8 mouse cellular contexts compared by ENCODE assay signal in the genomic region with DNA sequence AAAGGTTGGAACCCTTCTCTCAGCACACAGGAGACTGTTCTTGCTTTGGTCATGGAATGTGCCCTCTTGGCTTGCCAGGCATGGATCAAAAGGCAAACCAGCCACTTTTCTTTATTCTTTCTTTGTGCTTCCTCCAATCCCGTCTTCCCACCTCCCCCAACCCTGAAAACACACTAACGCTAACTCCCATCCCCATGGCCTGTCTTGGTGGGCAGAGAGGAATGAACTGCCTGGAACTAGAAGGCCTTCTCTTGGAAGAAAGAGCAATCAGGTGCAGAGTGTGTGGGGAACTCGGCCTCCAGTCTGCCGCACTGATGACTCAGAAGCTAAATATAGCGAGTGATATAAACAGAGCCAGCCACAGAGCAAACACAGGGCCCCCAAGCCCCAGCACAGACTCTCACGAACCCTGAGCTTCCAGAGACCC. TPM values are rescaled to one million over a fixed set of nuclear protein-coding genes. Genes with fewer than 3 reads are reported as not detected.
DNase-seq lines count a peak whose midpoint lies in the region; ATAC-seq lines count a peak whose summit lies in the region.

No protein-coding gene starts in this region.

- no peak overlapping the region for H3K9ac ChIP-seq in hindbrain, embryonic 14.5 days
- H3K9ac ChIP-seq in heart, embryonic 15.5 days = peak overlapping the region; percentile 53
- no peak overlapping the region for H3K9ac ChIP-seq in limb, embryonic 11.5 days (ENCODE audit: low read length)
- peak overlapping the region; percentile 34; the same call in 1 of the 2 replicates for H3K9ac ChIP-seq in midbrain, embryonic 13.5 days (replicated peaks)

- H3K4me2 ChIP-seq in hindbrain, embryonic 14.5 days (replicated peaks) = no peak overlapping the region
- H3K4me2 ChIP-seq in heart, embryonic 15.5 days = peak overlapping the region; percentile 29; the same call in 1 of the 2 replicates
- no peak overlapping the region for H3K4me2 ChIP-seq in limb, embryonic 11.5 days (ENCODE audit: low read depth, severe bottlenecking)
- no peak overlapping the region for H3K4me2 ChIP-seq in midbrain, embryonic 13.5 days (replicated peaks)

- no peaks in the 10 kb centered on the region for H3K9me3 ChIP-seq in hindbrain, embryonic 10.5 days
- no peaks in the 10 kb centered on the region for H3K9me3 ChIP-seq in hindbrain, embryonic 14.5 days (ENCODE audit: control insufficient read depth, low read length)
- no peaks in the 10 kb centered on the region for H3K9me3 ChIP-seq in heart, embryonic 15.5 days (replicated peaks)
- H3K9me3 ChIP-seq in limb, embryonic 11.5 days (ENCODE audit: control insufficient read depth, low read length) = no peaks in the 10 kb centered on the region
- no peaks in the 10 kb centered on the region for H3K9me3 ChIP-seq in midbrain, embryonic 13.5 days

- peaks cover 71% of the 10 kb centered on the region for H3K4me1 ChIP-seq in hindbrain, embryonic 10.5 days (replicated peaks)
- H3K4me1 ChIP-seq in hindbrain, embryonic 14.5 days (replicated peaks; ENCODE audit: control insufficient read depth, insufficient read depth, low read length) = peaks cover 33% of the 10 kb centered on the region
- H3K4me1 ChIP-seq in heart, embryonic 15.5 days (replicated peaks) = peaks cover 88% of the 10 kb centered on the region
- peaks cover 45% of the 10 kb centered on the region for H3K4me1 ChIP-seq in limb, embryonic 11.5 days (ENCODE audit: control insufficient read depth, insufficient read depth, low read length)
- peaks cover 29% of the 10 kb centered on the region for H3K4me1 ChIP-seq in midbrain, embryonic 13.5 days (replicated peaks)

- WGBS in hindbrain, embryonic 10.5 days = 54% methylated on average over 6 of the region's 6 CpGs
- 46% methylated on average over 6 of the region's 6 CpGs for WGBS in hindbrain, embryonic 14.5 days
- under 1% methylated on average over 6 of the region's 6 CpGs for WGBS in heart, embryonic 15.5 days
- WGBS in limb, embryonic 11.5 days = 42% methylated on average over 6 of the region's 6 CpGs
- 48% methylated on average over 6 of the region's 6 CpGs for WGBS in midbrain, embryonic 13.5 days

- H3K27ac ChIP-seq in hindbrain, embryonic 10.5 days = peak overlapping the region; percentile 57
- H3K27ac ChIP-seq in hindbrain, embryonic 14.5 days = no peak overlapping the region
- peak overlapping the region; percentile 98 for H3K27ac ChIP-seq in heart, embryonic 15.5 days
- peak overlapping the region; percentile 43; the same call in 1 of the 2 replicates for H3K27ac ChIP-seq in limb, embryonic 11.5 days (replicated peaks; ENCODE audit: low read depth, low read length)
- H3K27ac ChIP-seq in midbrain, embryonic 13.5 days = no peak overlapping the region

- H3K4me3 ChIP-seq in hindbrain, embryonic 10.5 days = no peak overlapping the region
- H3K4me3 ChIP-seq in hindbrain, embryonic 14.5 days (replicated peaks; ENCODE audit: low read length) = no peak overlapping the region
- no peak overlapping the region for H3K4me3 ChIP-seq in heart, embryonic 15.5 days
- H3K4me3 ChIP-seq in limb, embryonic 11.5 days (ENCODE audit: low read depth, low read length) = no peak overlapping the region
- no peak overlapping the region for H3K4me3 ChIP-seq in midbrain, embryonic 13.5 days (replicated peaks)

- peaks cover 9% of the 10 kb centered on the region for H3K27me3 ChIP-seq in hindbrain, embryonic 10.5 days (ENCODE audit: insufficient read depth, poor library complexity, severe bottlenecking)
- no peaks in the 10 kb centered on the region for H3K27me3 ChIP-seq in hindbrain, embryonic 14.5 days (ENCODE audit: control insufficient read depth, insufficient read depth, low read length)
- H3K27me3 ChIP-seq in heart, embryonic 15.5 days = no peaks in the 10 kb centered on the region
- H3K27me3 ChIP-seq in limb, embryonic 11.5 days (ENCODE audit: control insufficient read depth, insufficient read depth, low read length) = no peaks in the 10 kb centered on the region
- H3K27me3 ChIP-seq in midbrain, embryonic 13.5 days = 0 out of 2 replicates have a peak, but pooled peaks cover 2% of the 10 kb centered on the region

- ATAC-seq in hindbrain, embryonic 14.5 days (ENCODE audit: low FRiP score) = no peak
- peak; percentile 71 for ATAC-seq in heart, embryonic 15.5 days (replicated peaks; ENCODE audit: insufficient number of reproducible peaks, insufficient read depth, low FRiP score, low read depth)
- no peak for ATAC-seq in limb, embryonic 11.5 days (ENCODE audit: insufficient number of reproducible peaks, low FRiP score, low TSS enrichment, low read depth)
- no peak for ATAC-seq in midbrain, embryonic 13.5 days

- peaks cover 37% of the 10 kb centered on the region for H3K36me3 ChIP-seq in hindbrain, embryonic 10.5 days
- 0 out of 2 replicates have a peak, but pooled peaks cover 3% of the 10 kb centered on the region for H3K36me3 ChIP-seq in hindbrain, embryonic 14.5 days (replicated peaks; ENCODE audit: control insufficient read depth, insufficient read depth)
- H3K36me3 ChIP-seq in heart, embryonic 15.5 days = no peaks in the 10 kb centered on the region
- 0 out of 2 replicates have a peak, but pooled peaks cover 2% of the 10 kb centered on the region for H3K36me3 ChIP-seq in limb, embryonic 11.5 days (ENCODE audit: control insufficient read depth, insufficient read depth, low read length)
- peaks cover 2% of the 10 kb centered on the region; the same call in 1 of the 2 replicates for H3K36me3 ChIP-seq in midbrain, embryonic 13.5 days

- no peak for DNase-seq in hindbrain, embryonic 10.5 days (ENCODE audit: low spot score)
- DNase-seq in hindbrain, embryonic 14.5 days (ENCODE audit: low spot score) = no peak
- DNase-seq in cerebellum, adult 8-10 months = peak; percentile 61
- no peak for DNase-seq in limb, embryonic 11.5 days (ENCODE audit: low spot score)
- no peak for DNase-seq in c-Kit-positive CD71-positive TER-119-positive erythroid progenitor cells, embryonic 14.5 days (ENCODE audit: low spot score)
- no peak for DNase-seq in layer of hippocampus, postnatal 10 days (ENCODE audit: low spot score in 2 of 2)

RNA-seq across cellular contexts. Expression of gene Bmf, which starts 8.8 kb away (rescaled TPM):
- polyA plus RNA-seq in hindbrain, embryonic 10.5 days (2016; fragmentation: Nextera tagmentation; extraction: Ambion mirVana) = 4.8 and 4.9 TPM in 2 replicates
- polyA plus RNA-seq in hindbrain, embryonic 14.5 days (2014; fragmentation: Nextera tagmentation; extraction: Ambion mirVana) = 3.3 and 3.8 TPM in 2 replicates
- 1.9 and 3.8 TPM in 2 replicates for polyA plus RNA-seq in heart, embryonic 15.5 days (2015; fragmentation: Nextera tagmentation; extraction: Ambion mirVana)
- polyA plus RNA-seq in limb, embryonic 11.5 days (2014; fragmentation: Nextera tagmentation; extraction: Ambion mirVana) = 3.8 and 7.5 TPM in 2 replicates
- 4.0 and 4.7 TPM in 2 replicates for polyA plus RNA-seq in midbrain, embryonic 13.5 days (2015; fragmentation: Nextera tagmentation; extraction: Ambion mirVana)
- total RNA-seq in layer of hippocampus, postnatal 10 days (2021) = 1 to 10 TPM; 2.3 to 4.5 TPM

RNA-seq across cellular contexts. Expression of gene Bub1b, which starts 57.3 kb away (rescaled TPM):
- polyA plus RNA-seq in hindbrain, embryonic 10.5 days (2016; fragmentation: Nextera tagmentation; extraction: Ambion mirVana) = 98.9 and 137 TPM in 2 replicates
- 11.8 and 15.6 TPM in 2 replicates for polyA plus RNA-seq in hindbrain, embryonic 14.5 days (2014; fragmentation: Nextera tagmentation; extraction: Ambion mirVana)
- 56.7 and 74.8 TPM in 2 replicates for polyA plus RNA-seq in heart, embryonic 15.5 days (2015; fragmentation: Nextera tagmentation; extraction: Ambion mirVana)
- 145 and 155 TPM in 2 replicates for polyA plus RNA-seq in limb, embryonic 11.5 days (2014; fragmentation: Nextera tagmentation; extraction: Ambion mirVana)
- 37.4 and 38.0 TPM in 2 replicates for polyA plus RNA-seq in midbrain, embryonic 13.5 days (2015; fragmentation: Nextera tagmentation; extraction: Ambion mirVana)
- total RNA-seq in layer of hippocampus, postnatal 10 days (2021) = 1 to 10 TPM; 5.1 to 6.2 TPM

Comparison
In these comparisons a context has a peak if more than half of its experiments do, and no peak if none do; other contexts are left out.
1. H3K27ac ChIP-seq: peak in hindbrain, embryonic 10.5 days (single experiment), heart, embryonic 15.5 days (single experiment) and limb, embryonic 11.5 days (single experiment); none in hindbrain, embryonic 14.5 days (single experiment) and midbrain, embryonic 13.5 days (single experiment).
2. H3K9ac ChIP-seq: peak in heart, embryonic 15.5 days (single experiment) and midbrain, embryonic 13.5 days (single experiment); none in hindbrain, embryonic 14.5 days (single experiment) and limb, embryonic 11.5 days (single experiment).